Mouse (Mus musculus): ENCODE results near the gene Chrnb2. TPM values are rescaled to one million over a fixed set of nuclear protein-coding genes. Genes with fewer than 3 reads are reported as not detected.

Gene Chrnb2
- total and polyA plus RNA-seq, 3 experiments: 1.6 to 4.0 TPM; not detected in 1

DNA sequence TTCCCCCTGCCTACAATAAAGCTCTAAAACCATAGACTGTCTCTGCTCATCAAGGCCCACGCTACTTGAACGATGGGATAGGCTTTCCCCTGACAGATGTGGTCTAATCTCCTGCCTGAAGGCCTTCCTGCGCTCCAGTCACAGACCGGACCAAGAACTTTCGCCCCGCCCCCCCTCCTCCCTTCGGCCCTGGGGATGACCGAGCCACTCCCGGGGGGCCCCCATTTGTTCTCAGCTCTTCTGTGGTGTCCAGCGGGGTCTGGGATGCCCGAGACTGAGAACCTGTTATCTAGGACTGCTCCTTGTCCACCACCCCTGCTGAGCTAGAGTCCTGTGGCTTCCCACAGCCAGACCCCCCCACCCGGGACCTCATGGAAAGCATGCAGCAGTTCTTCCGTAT is 35.0 kb upstream of the Chrnb2 start:
- peaks cover 0 to 4% of the 10 kb centered on the region in 2 experiments; a peak in 2 of 4 replicates for H3K36me3 ChIP-seq (ENCODE audit: control insufficient read depth in 1 of 2, insufficient read depth in 2 of 2, low read length in 2 of 2)
- H3K9ac ChIP-seq (ENCODE audit: control insufficient read depth, low read depth, low read length, poor library complexity, severe bottlenecking): no peak overlapping the region
- no peak overlapping the region for H3K27ac ChIP-seq (ENCODE audit: control insufficient read depth, low read depth, low read length)
- DNase-seq (ENCODE audit: low read depth, low spot score): no peak
- H3K27me3 ChIP-seq (ENCODE audit: control insufficient read depth in 1 of 2, insufficient read depth in 2 of 2, low read length in 2 of 2): no peaks in the 10 kb centered on the region
- peaks cover 0 to 14% of the 10 kb centered on the region in 2 experiments; a peak in 2 of 4 replicates for H3K4me1 ChIP-seq (ENCODE audit: control insufficient read depth in 1 of 2, insufficient read depth in 2 of 2, low read length in 2 of 2)
- no peak overlapping the region for H3K4me3 ChIP-seq (ENCODE audit: control insufficient read depth in 1 of 2, insufficient read depth in 1 of 2, low read depth in 2 of 2, low read length in 2 of 2)
- TF ChIP-seq USF1 (IDR thresholded peaks at IDR 0.05; ENCODE audit: low read depth, low read length) (no peak), BHLHE40 (IDR thresholded peaks at IDR 0.05; ENCODE audit: borderline replicate concordance, low read depth, low read length) (no peak), HCFC1 (IDR thresholded peaks at IDR 0.05; ENCODE audit: low read depth, low read length) (no peak), POLR2AphosphoS2 (IDR thresholded peaks at IDR 0.05; ENCODE audit: low read length) (no peak), MAZ (IDR thresholded peaks at IDR 0.05; ENCODE audit: low read depth, low read length) (no peak), SIN3A (IDR thresholded peaks at IDR 0.05; ENCODE audit: low read length) (no peak), KAT2A (conservative IDR thresholded peaks at IDR 0.05; ENCODE audit: low read depth, low read length) (no peak), EP300 (IDR thresholded peaks at IDR 0.05; ENCODE audit: low read depth in 1 of 2, low read length in 2 of 2) (no peak), ZKSCAN1 (IDR thresholded peaks at IDR 0.05; ENCODE audit: low read depth, low read length) (no peak), TBP (IDR thresholded peaks at IDR 0.05; ENCODE audit: low read depth, low read length) (no peak)
- H3K79me2 ChIP-seq (ENCODE audit: control insufficient read depth, insufficient read depth, low read length, poor library complexity): no peaks in the 10 kb centered on the region
- no peaks in the 10 kb centered on the region for H3K9me3 ChIP-seq (replicated peaks; ENCODE audit: insufficient read depth, low read length)

DNA sequence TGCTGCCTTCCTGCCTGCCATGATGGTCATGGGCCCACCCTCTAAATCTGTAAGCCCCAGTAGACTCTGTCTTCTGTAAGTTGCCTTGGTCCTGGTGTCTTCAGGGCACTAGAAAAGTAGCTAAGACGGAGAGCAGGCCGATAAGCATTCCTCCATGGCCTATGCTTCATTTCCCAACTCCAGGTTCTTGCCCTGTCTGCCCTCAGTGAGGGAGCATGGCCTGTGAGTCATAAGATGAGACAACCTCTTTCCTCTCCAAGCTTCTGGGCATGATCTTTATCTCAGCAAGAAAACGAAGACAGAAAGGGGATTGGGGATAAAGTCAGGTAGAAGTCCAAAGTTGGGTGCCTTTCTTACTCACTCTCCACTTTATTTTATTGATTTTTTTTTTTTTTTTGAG is 34.1 kb upstream of the Chrnb2 start:
- no peak for DNase-seq (ENCODE audit: low read depth, low spot score)
- TF ChIP-seq CHD1 (IDR thresholded peaks at IDR 0.05; ENCODE audit: low read depth, low read length) (no peak), MYC (IDR thresholded peaks at IDR 0.05; ENCODE audit: low read depth, low read length) (no peak), MXI1 (IDR thresholded peaks at IDR 0.05; ENCODE audit: low read depth, low read length) (no peak), MAZ (IDR thresholded peaks at IDR 0.05; ENCODE audit: low read depth, low read length) (no peak), CTCF (IDR thresholded peaks at IDR 0.05 in 2 of 3, conservative IDR thresholded peaks at IDR 0.05 in 1 of 3; ENCODE audit: control insufficient read depth in 1 of 3, insufficient read depth in 1 of 3, low read depth in 2 of 3, low read length in 3 of 3, poor library complexity in 1 of 3, severe bottlenecking in 1 of 3) (no peak)
- Histone ChIP-seq H3K27ac (ENCODE audit: control insufficient read depth, low read depth, low read length) (no peak overlapping the region), H3K9ac (ENCODE audit: control insufficient read depth, low read depth, low read length, poor library complexity, severe bottlenecking) (no peak overlapping the region), H3K27me3 (ENCODE audit: control insufficient read depth in 1 of 2, insufficient read depth in 2 of 2, low read length in 2 of 2) (no peaks in the 10 kb centered on the region), H3K36me3 (ENCODE audit: control insufficient read depth in 1 of 2, insufficient read depth in 2 of 2, low read length in 2 of 2) (peaks cover 0 to 4% of the 10 kb centered on the region in 2 experiments; a peak in 2 of 4 replicates), H3K4me3 (ENCODE audit: control insufficient read depth in 1 of 2, insufficient read depth in 1 of 2, low read depth in 2 of 2, low read length in 2 of 2) (no peak overlapping the region), H3K79me2 (ENCODE audit: control insufficient read depth, insufficient read depth, low read length, poor library complexity) (no peaks in the 10 kb centered on the region), H3K9me3 (replicated peaks; ENCODE audit: insufficient read depth, low read length) (no peaks in the 10 kb centered on the region), H3K4me1 (ENCODE audit: control insufficient read depth in 1 of 2, insufficient read depth in 2 of 2, low read length in 2 of 2) (peaks cover 0 to 14% of the 10 kb centered on the region in 2 experiments; a peak in 2 of 4 replicates)

DNA sequence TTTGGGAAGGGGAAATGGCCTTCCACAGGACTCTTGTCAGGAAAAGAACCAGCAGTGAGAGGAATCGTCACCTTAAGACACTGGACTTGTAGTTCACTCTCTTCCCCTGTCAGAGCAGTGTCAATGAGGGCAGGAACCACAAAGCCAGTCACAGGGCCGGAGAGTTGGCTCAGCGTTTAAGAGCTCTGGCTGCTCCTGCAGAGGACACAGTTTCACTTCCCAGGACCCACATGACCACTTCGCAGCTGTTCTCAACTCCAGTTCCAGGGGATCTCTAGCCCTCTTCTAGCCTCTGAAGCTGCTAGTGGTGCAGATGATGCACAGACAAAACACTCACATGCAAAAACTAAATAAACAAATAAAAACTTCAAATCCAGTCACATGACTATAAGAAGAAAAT is 31.9 kb upstream of the Chrnb2 start:
- peak; percentile 45 for DNase-seq (ENCODE audit: low read depth, low spot score)
- H3K27me3 ChIP-seq (ENCODE audit: control insufficient read depth in 1 of 2, insufficient read depth in 2 of 2, low read length in 2 of 2): no peaks in the 10 kb centered on the region
- H3K9me3 ChIP-seq (replicated peaks; ENCODE audit: insufficient read depth, low read length): no peaks in the 10 kb centered on the region
- no peak overlapping the region for H3K27ac ChIP-seq (ENCODE audit: control insufficient read depth, low read depth, low read length)
- TF ChIP-seq ZKSCAN1 (IDR thresholded peaks at IDR 0.05; ENCODE audit: low read depth, low read length): no peak
- no peak for TF ChIP-seq ELF1 (IDR thresholded peaks at IDR 0.05; ENCODE audit: low read depth, low read length)
- TF ChIP-seq USF1 (IDR thresholded peaks at IDR 0.05; ENCODE audit: low read depth, low read length): peak; percentile 61; the same call in 1 of the 2 replicates
- TF ChIP-seq BHLHE40 (IDR thresholded peaks at IDR 0.05; ENCODE audit: borderline replicate concordance, low read depth, low read length): no peak
- peak overlapping the region; percentile 44 for H3K9ac ChIP-seq (ENCODE audit: control insufficient read depth, low read depth, low read length, poor library complexity, severe bottlenecking)
- H3K36me3 ChIP-seq (ENCODE audit: control insufficient read depth in 1 of 2, insufficient read depth in 2 of 2, low read length in 2 of 2): peaks cover 0 to 4% of the 10 kb centered on the region in 2 experiments; a peak in 2 of 4 replicates
- peaks cover 0 to 14% of the 10 kb centered on the region in 2 experiments; a peak in 2 of 4 replicates for H3K4me1 ChIP-seq (ENCODE audit: control insufficient read depth in 1 of 2, insufficient read depth in 2 of 2, low read length in 2 of 2)
- no peaks in the 10 kb centered on the region for H3K79me2 ChIP-seq (ENCODE audit: control insufficient read depth, insufficient read depth, low read length, poor library complexity)
- H3K4me3 ChIP-seq (ENCODE audit: control insufficient read depth in 1 of 2, insufficient read depth in 1 of 2, low read depth in 2 of 2, low read length in 2 of 2): peak overlapping the region; percentile 5 to 45
